Mouse (Mus musculus): ENCODE results near the gene Zfp518a. TPM values are rescaled to one million over a fixed set of nuclear protein-coding genes. Genes with fewer than 3 reads are reported as not detected.

The Zfp518a gene
- polyA plus RNA-seq, 1 experiment from 2014 or later, result 5.9 TPM

DNA sequence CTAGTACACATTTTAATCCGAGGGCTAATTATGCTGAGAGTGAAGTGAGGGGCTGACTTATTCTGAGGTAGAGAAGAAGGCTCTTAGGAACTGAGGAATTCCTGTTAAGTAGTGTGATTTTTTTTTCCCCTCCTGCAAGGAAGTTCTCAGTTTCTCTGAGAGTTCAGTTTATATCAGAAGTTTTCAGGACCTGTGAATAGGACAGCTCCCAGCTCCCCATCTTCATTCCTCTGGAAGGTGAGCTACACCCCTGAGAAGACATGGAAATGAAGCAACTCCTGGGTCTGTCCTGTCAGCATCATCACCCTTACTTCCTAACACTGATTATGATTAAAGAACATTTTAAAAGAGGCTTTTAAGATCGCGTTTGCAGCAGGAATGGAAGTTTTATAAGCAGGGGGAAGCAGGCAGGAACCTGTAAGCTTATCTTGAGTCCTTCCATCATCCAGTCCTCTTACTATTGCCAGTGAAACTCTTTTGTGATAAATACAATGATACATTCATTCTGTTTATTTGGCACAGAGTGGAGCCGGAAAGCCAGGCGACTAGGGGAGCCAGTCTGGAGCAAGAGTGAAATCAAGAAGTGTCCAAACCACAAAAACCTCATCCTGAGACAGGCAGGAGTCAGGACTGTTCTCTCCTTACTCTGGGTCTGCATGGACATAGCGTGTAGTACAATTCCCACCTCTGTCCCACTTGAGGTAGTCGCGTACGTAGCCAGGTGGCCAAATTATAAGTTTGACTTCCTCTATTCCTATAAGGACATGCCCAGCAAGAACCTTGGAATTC, 37.3 kb downstream of the Zfp518a start:
- no peaks in the 10 kb centered on the region for H3K36me3 ChIP-seq
- no peaks in the 10 kb centered on the region for H3K4me1 ChIP-seq (replicated peaks)
- 64% methylated on average over 9 of the region's 9 CpGs for WGBS
- no peak overlapping the region for H3K27ac ChIP-seq
- no peak overlapping the region for H3K9ac ChIP-seq
- H3K9me3 ChIP-seq (replicated peaks), result no peaks in the 10 kb centered on the region
- H3K4me3 ChIP-seq, result no peak overlapping the region
- H3K4me2 ChIP-seq, result no peak overlapping the region
- no peaks in the 10 kb centered on the region for H3K27me3 ChIP-seq
- no peak for ATAC-seq (replicated peaks; ENCODE audit: insufficient number of reproducible peaks, insufficient read depth, low FRiP score, low read depth)

DNA sequence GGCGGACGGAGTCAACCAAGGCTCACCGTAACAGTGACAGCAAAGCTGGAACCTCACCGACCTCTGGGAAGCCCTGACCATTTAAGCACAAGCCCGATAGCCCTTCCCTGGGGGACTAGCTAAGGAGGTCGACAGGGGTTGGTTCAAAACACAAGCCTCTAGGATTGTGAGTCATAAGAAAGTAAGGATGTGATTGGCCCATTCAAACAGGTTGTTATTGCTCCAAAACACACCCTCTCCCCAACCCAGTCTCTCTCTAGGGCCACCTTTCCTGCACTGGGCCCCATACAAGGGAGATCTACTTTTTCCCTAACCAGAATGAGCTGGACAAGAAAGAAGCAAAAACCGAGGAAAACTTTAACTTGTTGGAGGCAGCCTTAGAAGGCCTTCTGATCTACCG, 40.9 kb downstream of the Zfp518a start:
- no peaks in the 10 kb centered on the region for H3K9me3 ChIP-seq (replicated peaks)
- 44% methylated on average over 8 of the region's 8 CpGs for WGBS
- H3K27me3 ChIP-seq, result no peaks in the 10 kb centered on the region
- no peaks in the 10 kb centered on the region for H3K4me1 ChIP-seq (replicated peaks)
- H3K4me3 ChIP-seq, result no peak overlapping the region
- no peak overlapping the region for H3K27ac ChIP-seq
- no peak overlapping the region for H3K9ac ChIP-seq
- no peaks in the 10 kb centered on the region for H3K36me3 ChIP-seq
- H3K4me2 ChIP-seq, result no peak overlapping the region
- no peak for ATAC-seq (replicated peaks; ENCODE audit: insufficient number of reproducible peaks, insufficient read depth, low FRiP score, low read depth)

DNA sequence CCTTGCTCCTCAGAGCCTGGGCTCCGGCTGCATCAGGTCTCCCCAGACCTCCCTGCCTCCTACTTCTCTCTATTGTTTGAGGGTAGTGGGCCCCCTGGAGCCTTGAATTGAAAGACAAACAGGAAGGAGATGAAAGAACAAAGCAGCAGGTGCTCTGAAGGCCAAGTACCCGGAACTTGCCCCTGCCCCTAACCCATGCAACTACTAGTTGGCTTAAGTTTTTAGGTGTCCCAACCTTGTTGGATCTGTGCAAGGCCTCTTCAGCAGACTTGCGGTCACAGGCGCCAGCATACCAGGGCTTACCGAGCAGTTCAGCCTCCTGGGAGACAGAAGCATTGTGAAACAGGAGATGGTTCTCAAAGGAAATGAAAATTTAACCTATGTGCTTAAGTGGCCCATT, 41.5 kb downstream of the Zfp518a start:
- H3K36me3 ChIP-seq, result no peaks in the 10 kb centered on the region
- H3K27ac ChIP-seq, result no peak overlapping the region
- no peaks in the 10 kb centered on the region for H3K27me3 ChIP-seq
- no peak overlapping the region for H3K9ac ChIP-seq
- no peak for ATAC-seq (replicated peaks; ENCODE audit: insufficient number of reproducible peaks, insufficient read depth, low FRiP score, low read depth)
- 48% methylated on average over 5 of the region's 5 CpGs for whole genome bisulfite sequencing
- no peaks in the 10 kb centered on the region for H3K4me1 ChIP-seq (replicated peaks)
- no peak overlapping the region for H3K4me2 ChIP-seq
- H3K9me3 ChIP-seq (replicated peaks), result no peaks in the 10 kb centered on the region
- H3K4me3 ChIP-seq, result no peak overlapping the region

DNA sequence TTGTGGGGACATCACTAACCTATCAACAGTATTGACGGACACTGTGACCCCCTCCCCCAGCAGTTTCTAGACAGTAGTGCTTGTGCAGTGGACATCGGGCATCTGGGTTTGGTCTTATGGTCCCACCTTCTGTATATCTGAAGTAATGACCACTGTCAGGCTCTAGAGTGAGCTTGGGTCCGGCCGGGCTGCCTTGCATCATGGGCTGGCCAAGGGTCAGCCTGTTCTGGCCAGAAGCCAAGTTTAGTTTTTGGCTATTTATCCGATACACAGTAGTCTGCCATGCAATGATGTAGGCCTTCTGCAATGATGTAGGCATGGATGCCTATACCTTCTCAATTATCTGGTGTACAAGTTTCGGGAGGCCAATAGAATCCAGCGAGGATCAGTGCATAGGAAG, 49.0 kb downstream of the Zfp518a start:
- Histone ChIP-seq H3K9ac (no peak overlapping the region), H3K9me3 (replicated peaks) (no peaks in the 10 kb centered on the region), H3K27me3 (no peaks in the 10 kb centered on the region), H3K4me2 (no peak overlapping the region), H3K27ac (no peak overlapping the region), H3K4me1 (replicated peaks) (peaks cover 9% of the 10 kb centered on the region; the same call in 1 of the 2 replicates), H3K4me3 (no peak overlapping the region), H3K36me3 (no peaks in the 10 kb centered on the region)
- no peak for ATAC-seq (replicated peaks; ENCODE audit: insufficient number of reproducible peaks, insufficient read depth, low FRiP score, low read depth)
- 79% methylated on average over 7 of the region's 7 CpGs for WGBS

DNA sequence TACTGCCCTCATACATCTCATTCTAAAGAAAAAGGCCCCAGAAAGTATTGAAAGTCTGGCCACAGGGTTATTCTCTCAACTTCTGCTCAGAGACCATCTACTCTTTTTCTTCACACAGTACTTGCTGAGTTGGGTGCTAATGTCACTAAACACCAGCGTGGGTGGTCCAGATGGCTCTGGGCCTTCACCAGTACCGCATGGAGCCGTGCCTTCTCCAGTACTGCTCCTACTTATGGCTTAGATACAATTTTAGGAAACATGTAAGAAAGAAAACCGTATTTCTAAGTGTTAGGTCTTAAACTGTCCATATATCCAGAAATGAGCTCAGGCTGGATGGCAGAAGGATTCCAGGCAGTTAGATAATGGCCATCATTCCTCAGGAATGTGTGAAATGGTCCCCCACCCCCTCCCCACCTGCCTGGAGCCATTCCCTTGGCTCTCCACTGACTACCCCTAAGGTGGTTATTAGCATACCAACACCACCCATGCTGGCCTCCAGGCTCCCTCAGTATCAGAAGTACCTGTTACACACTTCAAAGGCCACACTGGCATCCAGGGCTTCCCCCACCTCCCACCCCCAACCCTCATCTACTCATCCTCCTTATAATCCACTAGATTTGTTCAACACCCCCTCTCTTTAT, 52.6 kb downstream of the Zfp518a start:
- Histone ChIP-seq H3K27me3 (no peaks in the 10 kb centered on the region), H3K4me1 (replicated peaks) (0 out of 2 replicates have a peak, but pooled peaks cover 3% of the 10 kb centered on the region), H3K4me2 (no peak overlapping the region), H3K9me3 (replicated peaks) (no peaks in the 10 kb centered on the region), H3K9ac (no peak overlapping the region), H3K36me3 (no peaks in the 10 kb centered on the region), H3K27ac (no peak overlapping the region), H3K4me3 (no peak overlapping the region)
- ATAC-seq (replicated peaks; ENCODE audit: insufficient number of reproducible peaks, insufficient read depth, low FRiP score, low read depth), result no peak; the same call in 1 of the 2 replicates
- WGBS, result 78% methylated on average over 4 of the region's 4 CpGs

DNA sequence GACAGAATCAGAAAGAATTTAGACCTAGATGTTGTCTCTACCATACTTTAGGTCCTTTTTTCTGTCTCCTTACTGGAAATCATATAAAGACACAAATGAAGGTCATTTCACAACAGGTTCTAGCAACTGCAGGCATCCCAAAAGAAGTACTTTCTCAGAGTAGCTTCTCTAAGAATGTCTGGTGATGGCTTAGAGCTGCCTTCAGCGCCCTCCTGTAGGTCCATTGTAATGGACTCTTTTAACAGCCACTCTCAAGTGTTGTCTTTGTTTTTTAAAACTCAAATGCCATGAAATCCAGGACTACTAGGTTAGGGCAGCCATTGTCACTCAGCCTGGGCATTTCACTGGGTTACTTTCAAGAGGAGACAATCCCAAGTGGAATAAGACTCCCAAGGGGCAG, 64.5 kb downstream of the Zfp518a start:
- H3K36me3 ChIP-seq, result no peaks in the 10 kb centered on the region
- 42% methylated on average over 1 of the region's 1 CpGs for WGBS
- no peak overlapping the region for H3K4me2 ChIP-seq
- no peak for ATAC-seq (replicated peaks; ENCODE audit: insufficient number of reproducible peaks, insufficient read depth, low FRiP score, low read depth)
- H3K4me3 ChIP-seq, result no peak overlapping the region
- H3K9ac ChIP-seq, result no peak overlapping the region
- H3K9me3 ChIP-seq (replicated peaks), result no peaks in the 10 kb centered on the region
- peaks cover 5% of the 10 kb centered on the region; the same call in 1 of the 2 replicates for H3K27me3 ChIP-seq
- H3K4me1 ChIP-seq (replicated peaks), result no peaks in the 10 kb centered on the region
- H3K27ac ChIP-seq, result no peak overlapping the region

DNA sequence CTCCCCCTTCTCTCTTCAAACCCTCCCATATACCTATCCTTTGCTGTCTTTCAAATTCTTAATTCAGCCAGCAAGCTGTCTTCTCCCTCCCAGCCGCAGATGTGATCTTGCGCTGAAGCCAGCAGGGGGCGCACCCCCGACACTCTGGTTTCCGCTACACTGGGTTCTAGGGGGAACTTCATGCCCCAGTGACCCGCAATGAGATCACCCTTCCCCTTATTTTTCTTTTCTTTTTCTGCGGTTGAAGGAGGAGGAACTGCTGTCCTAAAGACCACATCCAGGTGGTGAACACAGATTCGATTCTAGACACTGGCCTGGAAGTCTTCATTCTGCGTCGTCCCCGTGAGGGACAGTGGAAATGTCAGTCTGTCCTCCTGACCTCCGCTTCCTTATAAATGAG, 68.5 kb downstream of the Zfp518a start:
- Histone ChIP-seq H3K4me1 (replicated peaks) (no peaks in the 10 kb centered on the region), H3K27me3 (peaks cover 5% of the 10 kb centered on the region; the same call in 1 of the 2 replicates), H3K9ac (no peak overlapping the region), H3K4me3 (no peak overlapping the region), H3K36me3 (no peaks in the 10 kb centered on the region), H3K4me2 (no peak overlapping the region), H3K27ac (no peak overlapping the region), H3K9me3 (replicated peaks) (no peaks in the 10 kb centered on the region)
- 46% methylated on average over 12 of the region's 12 CpGs for WGBS
- ATAC-seq (replicated peaks; ENCODE audit: insufficient number of reproducible peaks, insufficient read depth, low FRiP score, low read depth), result no peak

DNA sequence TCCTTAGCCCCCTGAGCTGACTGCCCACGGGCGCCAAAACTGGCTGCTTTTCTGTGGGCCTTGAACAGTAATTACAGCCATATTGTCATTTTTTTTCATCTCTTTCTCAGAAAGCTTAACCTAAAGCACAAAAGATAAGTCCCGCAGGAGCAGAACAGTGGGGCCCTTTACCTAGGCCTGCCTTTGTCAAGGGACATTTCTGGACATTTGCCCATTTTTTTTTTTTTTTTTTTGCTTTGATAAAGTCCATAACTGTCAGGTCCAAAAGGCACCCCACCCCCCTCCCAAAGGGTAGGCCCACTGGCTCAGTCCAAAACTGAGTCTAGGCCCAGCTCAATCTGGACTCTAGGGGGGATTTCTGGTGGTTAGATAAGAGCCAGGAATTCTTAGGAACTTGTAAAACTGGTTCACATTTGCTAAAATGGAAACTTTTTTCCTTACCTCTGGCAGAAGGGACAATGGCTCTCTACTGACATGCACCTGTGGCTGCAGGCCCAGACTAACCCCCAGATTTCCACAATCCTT, 69.9 kb downstream of the Zfp518a start:
- H3K27me3 ChIP-seq, result no peaks in the 10 kb centered on the region
- WGBS, result 62% methylated on average over 3 of the region's 3 CpGs
- no peaks in the 10 kb centered on the region for H3K4me1 ChIP-seq (replicated peaks)
- H3K4me3 ChIP-seq, result no peak overlapping the region
- no peak overlapping the region for H3K9ac ChIP-seq
- H3K27ac ChIP-seq, result no peak overlapping the region
- no peak for ATAC-seq (replicated peaks; ENCODE audit: insufficient number of reproducible peaks, insufficient read depth, low FRiP score, low read depth)
- no peaks in the 10 kb centered on the region for H3K9me3 ChIP-seq (replicated peaks)
- no peaks in the 10 kb centered on the region for H3K36me3 ChIP-seq
- H3K4me2 ChIP-seq, result no peak overlapping the region

DNA sequence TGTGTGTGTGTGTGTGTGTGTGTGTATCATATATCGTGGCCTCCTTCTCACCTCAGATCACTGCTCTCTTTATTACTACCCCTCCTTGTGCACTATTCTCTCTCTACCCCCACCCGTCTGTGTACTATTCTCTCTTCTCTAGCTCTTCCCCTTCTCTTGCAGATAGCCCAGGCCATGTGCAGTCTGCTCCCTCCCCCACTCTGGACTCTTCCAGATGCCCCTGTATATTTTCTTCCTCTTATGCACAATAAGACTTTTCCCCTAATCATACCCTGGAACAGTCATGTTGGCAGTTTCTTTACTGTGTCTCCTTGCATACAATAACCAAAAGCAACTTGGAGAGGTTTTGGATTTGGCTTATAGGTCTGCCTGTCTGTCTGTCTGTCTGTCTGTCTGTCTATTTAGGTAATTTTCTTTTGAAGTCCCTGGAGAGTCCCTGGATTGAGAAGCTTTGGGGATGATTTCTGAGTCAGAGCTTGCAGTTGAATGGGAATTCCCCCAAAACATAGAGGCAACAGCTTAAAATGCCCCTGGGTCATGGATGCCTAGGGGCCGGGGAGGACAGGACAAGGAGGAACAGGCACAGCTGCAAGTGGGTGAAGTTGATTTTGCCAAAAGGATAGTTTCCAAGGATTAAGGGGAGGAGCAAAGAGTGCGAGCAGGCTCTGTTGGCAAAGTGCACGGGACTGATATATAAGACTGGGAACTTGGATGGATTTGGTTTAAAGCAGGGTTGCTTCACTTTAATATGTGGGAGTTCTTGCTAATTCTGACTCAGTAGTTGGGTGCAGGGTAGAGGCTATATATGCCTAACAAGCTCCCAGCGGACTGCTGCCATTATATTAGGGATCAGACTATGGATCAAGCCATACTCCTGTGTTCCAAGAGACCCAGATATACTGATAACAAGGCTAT, 70.7 kb downstream of the Zfp518a start:
- no peaks in the 10 kb centered on the region for H3K4me1 ChIP-seq (replicated peaks)
- 62% methylated on average over 6 of the region's 6 CpGs for WGBS
- no peak for ATAC-seq (replicated peaks; ENCODE audit: insufficient number of reproducible peaks, insufficient read depth, low FRiP score, low read depth)
- no peak overlapping the region for H3K9ac ChIP-seq
- H3K36me3 ChIP-seq, result no peaks in the 10 kb centered on the region
- H3K4me2 ChIP-seq, result no peak overlapping the region
- no peak overlapping the region for H3K27ac ChIP-seq
- H3K4me3 ChIP-seq, result no peak overlapping the region
- no peaks in the 10 kb centered on the region for H3K9me3 ChIP-seq (replicated peaks)
- no peaks in the 10 kb centered on the region; the same call in 1 of the 2 replicates for H3K27me3 ChIP-seq

All from heart, embryonic 15.5 days (tissue).